Mouse (Mus musculus) midbrain, embryonic 11.5 days (tissue): ENCODE results near the gene Gm13306. TPM values are rescaled to one million over a fixed set of nuclear protein-coding genes. Genes with fewer than 3 reads are reported as not detected.

ENCODE experiments used
- polyA plus RNA-seq: library from polyadenylated mRNA; unstranded; fragments of >200 nt; fragmentation: Nextera tagmentation; extraction: Ambion mirVana; gene quantifications from 2 replicates; pipeline ENCODE4 v1.2.1, GENCODE M21; 2014

Gene Gm13306
- polyA plus RNA-seq, 1 experiment from 2014 or later, result not detected

Other genes with a start within 250 kb of the Gm13306 start
- gene Gm21541, start 249.8 kb upstream of the Gm13306 start, polyA plus RNA-seq, result not detected in 2 replicates
- 2.4 TPM in 2 replicates for gene Gm20878, start 211.9 kb upstream of the Gm13306 start, polyA plus RNA-seq
- 0.06 and 0.14 TPM in 2 replicates for gene Fam205a4, start 187.4 kb upstream of the Gm13306 start, polyA plus RNA-seq
- gene Gm21093, start 118.7 kb upstream of the Gm13306 start, polyA plus RNA-seq, result 0.15 and 0.19 TPM in 2 replicates
- not detected in 2 replicates for gene Gm3893, start 62.2 kb upstream of the Gm13306 start, polyA plus RNA-seq
- gene Gm13304, start 38.6 kb upstream of the Gm13306 start, polyA plus RNA-seq, result not detected in 2 replicates
- not detected in 2 replicates for gene Gm13305, start 15.2 kb downstream of the Gm13306 start, polyA plus RNA-seq
- not detected in 2 replicates for gene Gm10600, start 87.2 kb downstream of the Gm13306 start, polyA plus RNA-seq
- gene Ccl21b, start 102.3 kb downstream of the Gm13306 start, polyA plus RNA-seq, result not detected in 2 replicates
- not detected in 2 replicates for gene Gm21953, start 140.8 kb downstream of the Gm13306 start, polyA plus RNA-seq
- gene Fam205a3, start 164.9 kb downstream of the Gm13306 start, polyA plus RNA-seq, result not detected in 2 replicates